Mouse (Mus musculus): ENCODE results near the gene Ube2d3.
A peak's percentile ranks its signal among the peaks of the same experiment; 100 is the strongest.
"Not testable (repeated sequence)": the region's sequence is repeated elsewhere in the genome, so short reads cannot be mapped to it uniquely, and the experiment has no call there.

Gene Ube2d3

GRCm38 (mm10) chr3:135438913-135439531 lies 1.1 kb downstream of the Ube2d3 start:
- DNase-seq (ENCODE audit: low spot score) = peak; percentile 70

- no peak for DNase-seq (ENCODE audit: low spot score)
These were observed 1.7 kb downstream of the Ube2d3 start for GRCm38 (mm10) chr3:135439651-135440050.

GRCm38 (mm10) chr3:135440221-135440620 lies 2.3 kb downstream of the Ube2d3 start:
- peak; percentile 63 for DNase-seq (ENCODE audit: low spot score)

GRCm38 (mm10) chr3:135440621-135441020 lies 2.7 kb downstream of the Ube2d3 start:
- no peak for DNase-seq (ENCODE audit: low spot score)

- no peak for DNase-seq (ENCODE audit: low spot score)
These were observed 7.0 kb downstream of the Ube2d3 start for GRCm38 (mm10) chr3:135444930-135445329.

- DNase-seq (ENCODE audit: low spot score) = no peak
These were observed 21.0 kb downstream of the Ube2d3 start for GRCm38 (mm10) chr3:135458981-135459380.

- no peak for DNase-seq (ENCODE audit: low spot score)
These were observed 30.5 kb downstream of the Ube2d3 start for GRCm38 (mm10) chr3:135468402-135468801.

- no peak for DNase-seq (ENCODE audit: low spot score)
These were observed 31.2 kb downstream of the Ube2d3 start for GRCm38 (mm10) chr3:135469146-135469545.

- no peak for DNase-seq (ENCODE audit: low spot score)
These were observed 32.0 kb downstream of the Ube2d3 start for GRCm38 (mm10) chr3:135469974-135470373.

GRCm38 (mm10) chr3:135470823-135471222 lies 32.9 kb downstream of the Ube2d3 start:
- DNase-seq (ENCODE audit: low spot score) = no peak

GRCm38 (mm10) chr3:135475025-135475424 lies 37.1 kb downstream of the Ube2d3 start:
- DNase-seq (ENCODE audit: low spot score) = no peak

GRCm38 (mm10) chr3:135476286-135476685 lies 38.3 kb downstream of the Ube2d3 start:
- no peak for DNase-seq (ENCODE audit: low spot score)

GRCm38 (mm10) chr3:135476977-135477376 lies 39.0 kb downstream of the Ube2d3 start:
- DNase-seq (ENCODE audit: low spot score) = no peak

GRCm38 (mm10) chr3:135479090-135479489 lies 41.1 kb downstream of the Ube2d3 start:
- not testable (repeated sequence) for DNase-seq (ENCODE audit: low spot score)

- no peak for DNase-seq (ENCODE audit: low spot score)
These were observed 42.8 kb downstream of the Ube2d3 start for GRCm38 (mm10) chr3:135480767-135481166.

GRCm38 (mm10) chr3:135481608-135482007 lies 43.7 kb downstream of the Ube2d3 start:
- DNase-seq (ENCODE audit: low spot score) = no peak

- not testable (repeated sequence) for DNase-seq (ENCODE audit: low spot score)
These were observed 46.7 kb downstream of the Ube2d3 start for GRCm38 (mm10) chr3:135484650-135485049.

- DNase-seq (ENCODE audit: low spot score) = peak; percentile 49
These were observed 47.4 kb downstream of the Ube2d3 start, which contains the start of gene Manba for GRCm38 (mm10) chr3:135485128-135485899. Gene Manba, plus strand, starts transcription at chr3:135485611.

- DNase-seq (ENCODE audit: low spot score) = no peak
These were observed 47.9 kb downstream of the Ube2d3 start for GRCm38 (mm10) chr3:135485900-135486241.

- DNase-seq (ENCODE audit: low spot score) = no peak
These were observed 48.4 kb downstream of the Ube2d3 start for GRCm38 (mm10) chr3:135486351-135486750.

GRCm38 (mm10) chr3:135487803-135488202 lies 49.9 kb downstream of the Ube2d3 start:
- no peak for DNase-seq (ENCODE audit: low spot score)

- DNase-seq (ENCODE audit: low spot score) = no peak
These were observed 52.0 kb downstream of the Ube2d3 start for GRCm38 (mm10) chr3:135489865-135490520.

GRCm38 (mm10) chr3:135491102-135491501 lies 53.2 kb downstream of the Ube2d3 start:
- DNase-seq (ENCODE audit: low spot score) = no peak

Measured in spleen, adult 12 weeks (tissue).